Mouse (Mus musculus) E14TG2a.4 (cell line): ENCODE measurements around the gene Myom3.

Source experiments
- H3K27me3 ChIP-seq: 2 replicates; pipeline ENCODE4 v1.6.1; 2014; ENCODE audit warnings: low read length, control low read depth; ENCODE audit not compliant: insufficient read depth
- H3K36me3 ChIP-seq: 2 replicates; pipeline ENCODE4 v1.6.1; 2014; ENCODE audit warnings: low read length, control low read depth; ENCODE audit not compliant: insufficient read depth
- H3K4me1 ChIP-seq: replicated peaks from 2 replicates; pipeline ENCODE4 v1.6.1; 2014; ENCODE audit warnings: low read depth, low read length, control low read depth
- H3K4me3 ChIP-seq: replicated peaks from 2 replicates; pipeline ENCODE4 v1.5.1; 2014; ENCODE audit warnings: mild to moderate bottlenecking, low read length
- H3K9me3 ChIP-seq: 2 replicates; pipeline ENCODE4 v1.6.1; 2014; ENCODE audit warnings: low read length, control low read depth
- CTCF ChIP-seq: conservative IDR thresholded peaks from 2 replicates; pipeline ENCODE4 v1.5.1; 2014; ENCODE audit warnings: low read length
- NANOG ChIP-seq: IDR thresholded peaks from 2 replicates; pipeline ENCODE4 v1.6.1; 2014; ENCODE audit warnings: borderline replicate concordance, low read length, mixed read lengths
- POU5F1 ChIP-seq: IDR thresholded peaks from 2 replicates; pipeline ENCODE4 v1.6.1; 2014; ENCODE audit warnings: low read length, borderline replicate concordance

The Myom3 gene

GRCm38 (mm10) chr4:135850411-135851095 is 91.0 kb downstream of the Myom3 start:
- Histone ChIP-seq H3K9me3 (no peaks in the 10 kb centered on the region), H3K36me3 (no peaks in the 10 kb centered on the region), H3K4me3 (no peak overlapping the region), H3K4me1 (peaks cover 27% of the 10 kb centered on the region), H3K27me3 (peaks cover 2% of the 10 kb centered on the region; the same call in 1 of the 2 replicates)
- TF ChIP-seq POU5F1 (no peak), CTCF (no peak), NANOG (no peak)

DNA sequence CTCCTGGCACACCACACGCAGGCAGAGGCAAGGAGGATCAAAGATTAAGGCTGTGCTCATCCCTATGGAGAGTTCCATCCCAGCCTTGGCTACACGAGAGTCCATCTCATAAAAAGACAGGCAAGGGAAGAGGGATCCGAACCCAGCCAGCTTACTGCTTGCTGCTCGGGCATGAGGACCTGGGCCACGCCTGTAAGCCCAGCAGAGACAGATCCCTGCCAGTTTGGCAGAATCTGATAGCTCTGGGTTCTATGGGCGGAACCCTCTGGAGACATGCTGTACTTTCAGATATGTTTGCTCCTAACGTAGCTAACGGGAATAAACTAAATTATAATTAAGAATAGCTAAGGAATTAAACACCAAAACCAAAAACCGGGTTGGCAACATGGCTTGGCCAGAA is 92.4 kb downstream of the Myom3 start:
- no peaks in the 10 kb centered on the region for H3K9me3 ChIP-seq
- no peak for TF ChIP-seq NANOG
- TF ChIP-seq CTCF: no peak
- TF ChIP-seq POU5F1: no peak
- H3K36me3 ChIP-seq: no peaks in the 10 kb centered on the region
- peaks cover 2% of the 10 kb centered on the region; the same call in 1 of the 2 replicates for H3K27me3 ChIP-seq
- H3K4me3 ChIP-seq: no peak overlapping the region
- H3K4me1 ChIP-seq: peaks cover 27% of the 10 kb centered on the region

- Histone ChIP-seq H3K4me1 (peaks cover 42% of the 10 kb centered on the region), H3K36me3 (peaks cover 12% of the 10 kb centered on the region), H3K4me3 (peak overlapping the region; percentile 96), H3K9me3 (no peaks in the 10 kb centered on the region), H3K27me3 (no peaks in the 10 kb centered on the region)
- TF ChIP-seq POU5F1 (no peak), CTCF (no peak), NANOG (no peak)
Observed at GRCm38 (mm10) chr4:135853987-135854546, 94.6 kb downstream of the Myom3 start.

DNA sequence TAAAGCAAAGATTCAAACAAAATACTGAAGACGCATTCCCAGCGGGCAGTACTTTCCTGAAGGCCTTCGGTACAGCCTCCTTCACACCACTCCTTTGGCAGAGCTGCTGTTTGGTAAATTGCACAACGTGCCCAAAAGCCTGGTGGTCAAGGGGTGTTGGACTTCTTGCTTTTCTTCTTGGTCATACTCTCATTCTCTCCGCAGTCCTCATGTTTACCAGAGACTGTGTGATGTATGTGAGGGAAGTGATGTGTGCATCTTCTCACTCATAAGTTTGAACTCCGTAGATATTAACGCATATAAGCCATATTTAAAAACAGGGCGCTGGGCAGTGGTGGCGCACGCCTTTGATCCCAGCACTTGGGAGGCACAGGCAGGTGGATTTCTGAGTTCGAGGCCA is 95.1 kb downstream of the Myom3 start:
- TF ChIP-seq CTCF: no peak
- TF ChIP-seq POU5F1: no peak
- no peak for TF ChIP-seq NANOG
- H3K36me3 ChIP-seq: peaks cover 18% of the 10 kb centered on the region

GRCm38 (mm10) chr4:135855080-135855479 is 95.6 kb downstream of the Myom3 start:
- Histone ChIP-seq H3K4me3 (peak overlapping the region; percentile 96), H3K27me3 (no peaks in the 10 kb centered on the region), H3K9me3 (no peaks in the 10 kb centered on the region), H3K4me1 (peaks cover 51% of the 10 kb centered on the region), H3K36me3 (peaks cover 22% of the 10 kb centered on the region)
- TF ChIP-seq NANOG (no peak), CTCF (no peak), POU5F1 (no peak)

More for the DNA sequence above, 95.1 kb downstream of the Myom3 start:
- Histone ChIP-seq H3K27me3 (no peaks in the 10 kb centered on the region), H3K4me3 (peak overlapping the region; percentile 96), H3K4me1 (peaks cover 47% of the 10 kb centered on the region), H3K9me3 (no peaks in the 10 kb centered on the region)

DNA sequence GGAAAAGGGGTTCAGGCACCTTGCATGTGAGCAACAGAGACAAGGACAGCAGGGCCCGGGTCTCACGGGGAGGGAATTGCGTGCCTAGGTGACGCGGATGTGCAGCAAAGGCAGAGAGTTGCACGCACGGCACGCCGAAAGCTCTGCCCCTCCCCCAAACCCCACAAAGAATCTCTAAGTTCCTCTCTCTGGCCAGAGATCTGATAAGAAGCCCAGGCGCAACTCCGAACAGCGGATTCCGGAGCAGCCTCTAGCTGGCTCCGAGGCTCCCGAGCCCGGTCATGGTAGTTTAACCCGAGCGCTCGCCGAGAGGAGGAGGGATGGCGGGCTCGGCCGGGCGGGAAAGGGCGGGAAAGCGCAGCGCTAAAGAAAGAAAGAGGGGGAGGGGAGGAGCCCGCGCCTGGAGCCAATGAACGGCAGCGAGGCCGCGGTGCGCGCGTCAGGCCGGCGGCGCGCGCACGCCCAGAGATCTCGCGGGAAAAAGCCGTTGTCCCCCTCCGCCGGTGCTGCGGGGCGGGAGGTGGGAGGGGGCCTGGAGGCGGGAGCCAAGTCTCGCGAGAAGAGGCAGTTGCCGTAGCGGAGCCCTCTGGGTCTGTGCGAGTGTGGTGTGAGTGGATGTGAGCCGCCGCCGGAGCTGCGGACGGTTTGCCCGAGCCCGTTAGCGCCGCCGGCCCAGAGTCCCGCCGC is 96.2 kb downstream of the Myom3 start, which contains the start of gene Srsf10:
Gene Srsf10, plus strand, starts transcription at position 212 of the 687 bp plus-strand sequence.
- Histone ChIP-seq H3K4me1 (peaks cover 51% of the 10 kb centered on the region), H3K27me3 (no peaks in the 10 kb centered on the region), H3K4me3 (peak within 1 kb of the TSS; percentile 96), H3K36me3 (peaks cover 28% of the 10 kb centered on the region), H3K9me3 (no peaks in the 10 kb centered on the region)
- TF ChIP-seq POU5F1 (no peak), NANOG (no peak), CTCF (no peak)

GRCm38 (mm10) chr4:135856223-135857091 is 96.9 kb downstream of the Myom3 start:
- H3K27me3 ChIP-seq: no peaks in the 10 kb centered on the region
- H3K9me3 ChIP-seq: no peaks in the 10 kb centered on the region
- H3K4me3 ChIP-seq: peak overlapping the region; percentile 96
- peaks cover 36% of the 10 kb centered on the region for H3K36me3 ChIP-seq
- peaks cover 55% of the 10 kb centered on the region for H3K4me1 ChIP-seq
- no peak for TF ChIP-seq CTCF
- no peak for TF ChIP-seq POU5F1
- TF ChIP-seq NANOG: no peak

- Histone ChIP-seq H3K27me3 (no peaks in the 10 kb centered on the region), H3K4me1 (peaks cover 56% of the 10 kb centered on the region), H3K9me3 (no peaks in the 10 kb centered on the region), H3K4me3 (peak overlapping the region; percentile 96), H3K36me3 (peaks cover 48% of the 10 kb centered on the region)
- TF ChIP-seq NANOG: no peak
- no peak for TF ChIP-seq CTCF
- no peak for TF ChIP-seq POU5F1
Observed at GRCm38 (mm10) chr4:135857597-135858186, 98.2 kb downstream of the Myom3 start.
